Mouse (Mus musculus) embryonic facial prominence, embryonic 15.5 days (tissue): ENCODE measurements around the gene Zfp955b. TPM values are rescaled to one million over a fixed set of nuclear protein-coding genes. Genes with fewer than 3 reads are reported as not detected.
"Not testable (repeated sequence)": the region's sequence is repeated elsewhere in the genome, so short reads cannot be mapped to it uniquely, and the experiment has no call there.

Experiments
- ATAC-seq: fragments of 200-750 bp; cut with Nextera tagmentation; 2 replicates; pipeline ENCODE4 v1.8.0; 2017; ENCODE audit warnings: low read depth, moderate TSS enrichment; ENCODE audit not compliant: insufficient number of reproducible peaks, low FRiP score, low TSS enrichment
- H3K27ac ChIP-seq: fragments of 300-500 bp; sonication (generic); replicated peaks from 2 replicates; pipeline ENCODE4 v1.5.1; 2015; ENCODE audit warnings: mild to moderate bottlenecking, inconsistent platforms
- H3K27me3 ChIP-seq: fragments of 300-500 bp; sonication (generic); 2 replicates; pipeline ENCODE4 v1.6.1; 2015; ENCODE audit warnings: inconsistent platforms
- H3K36me3 ChIP-seq: fragments of 300-500 bp; sonication (generic); 2 replicates; pipeline ENCODE4 v1.6.1; 2015; ENCODE audit warnings: mild to moderate bottlenecking, inconsistent platforms
- H3K4me1 ChIP-seq: fragments of 300-500 bp; sonication (generic); 2 replicates; pipeline ENCODE4 v1.6.1; 2015; ENCODE audit warnings: inconsistent platforms
- H3K4me2 ChIP-seq: fragments of 300-500 bp; sonication (generic); replicated peaks from 2 replicates; pipeline ENCODE4 v1.6.1; 2015; ENCODE audit warnings: mild to moderate bottlenecking, inconsistent platforms
- H3K4me3 ChIP-seq: fragments of 300-500 bp; sonication (generic); replicated peaks from 2 replicates; pipeline ENCODE4 v1.5.1; 2015; ENCODE audit warnings: mild to moderate bottlenecking, inconsistent platforms
- H3K9ac ChIP-seq: fragments of 300-500 bp; sonication (generic); 2 replicates; pipeline ENCODE4 v1.6.1; 2015; ENCODE audit warnings: inconsistent platforms
- H3K9me3 ChIP-seq: fragments of 300-500 bp; sonication (generic); replicated peaks from 2 replicates; pipeline ENCODE4 v1.6.1; 2016; ENCODE audit warnings: inconsistent platforms
- WGBS: fragments of 180-500 bp; shearing (Covaris S2); methylation state at CpG from one replicate; pipeline ENCODE4 v1.1.7; 2015; 5-methylcytosine and 5-hydroxymethylcytosine counted together
- polyA plus RNA-seq: library from polyadenylated mRNA; unstranded; fragments of >200 nt; fragmentation: Nextera tagmentation; extraction: Ambion mirVana; gene quantifications from 2 replicates; pipeline ENCODE4 v1.2.1, GENCODE M21; 2015

The Zfp955b gene
- polyA plus RNA-seq, result 12.8 and 13.6 TPM in 2 replicates

DNA sequence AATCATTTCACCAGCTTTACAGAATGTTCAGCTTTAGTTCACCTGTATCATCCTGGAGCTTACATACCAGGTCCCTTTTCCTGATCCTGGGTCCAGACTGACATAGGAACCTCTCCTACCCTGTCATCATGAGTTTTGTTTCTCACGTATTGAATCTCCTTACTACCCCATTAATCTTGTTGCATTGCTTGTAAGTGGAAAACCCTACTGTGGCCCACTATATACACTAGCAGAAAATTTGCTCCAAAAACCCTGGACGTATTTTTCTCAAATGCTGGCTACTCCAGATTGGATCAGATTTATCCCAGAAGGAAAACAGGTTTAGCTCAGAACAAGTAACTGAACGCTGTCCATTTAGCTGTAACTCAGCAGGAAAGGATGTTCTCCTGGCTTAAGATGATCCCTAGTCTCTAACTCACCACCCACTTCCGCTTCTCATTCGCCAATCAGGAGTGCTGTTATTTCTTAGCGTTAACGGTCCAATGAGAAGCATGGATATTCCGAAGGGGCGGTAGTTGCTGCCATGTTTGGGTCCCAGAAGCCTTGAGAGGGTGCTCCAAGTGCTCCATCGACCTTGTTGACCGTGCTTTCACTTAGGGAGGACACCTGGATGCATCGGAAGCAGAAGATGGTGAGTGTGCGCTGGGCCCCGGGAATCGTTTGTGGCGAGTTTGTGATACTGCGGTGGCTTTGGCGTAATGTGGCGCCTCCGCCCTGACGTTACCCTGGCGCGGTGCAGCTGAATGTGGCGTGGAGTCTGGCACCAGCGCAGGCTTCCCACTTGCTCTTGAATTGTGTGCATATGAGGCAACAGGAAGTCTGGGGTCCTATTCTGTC lies at the start of gene Zfp955b:
Gene Zfp955b (plus strand): TSS at position 506 of the 837 bp plus-strand sequence.
- H3K4me3 ChIP-seq, H3K27me3 ChIP-seq, H3K9ac ChIP-seq, H3K36me3 ChIP-seq, H3K4me2 ChIP-seq, H3K4me1 ChIP-seq, H3K9me3 ChIP-seq, H3K27ac ChIP-seq: not testable (repeated sequence)
- WGBS, result no CpG with 5 or more reads among the region's 25 CpGs
- ATAC-seq, result peak; percentile 97

DNA sequence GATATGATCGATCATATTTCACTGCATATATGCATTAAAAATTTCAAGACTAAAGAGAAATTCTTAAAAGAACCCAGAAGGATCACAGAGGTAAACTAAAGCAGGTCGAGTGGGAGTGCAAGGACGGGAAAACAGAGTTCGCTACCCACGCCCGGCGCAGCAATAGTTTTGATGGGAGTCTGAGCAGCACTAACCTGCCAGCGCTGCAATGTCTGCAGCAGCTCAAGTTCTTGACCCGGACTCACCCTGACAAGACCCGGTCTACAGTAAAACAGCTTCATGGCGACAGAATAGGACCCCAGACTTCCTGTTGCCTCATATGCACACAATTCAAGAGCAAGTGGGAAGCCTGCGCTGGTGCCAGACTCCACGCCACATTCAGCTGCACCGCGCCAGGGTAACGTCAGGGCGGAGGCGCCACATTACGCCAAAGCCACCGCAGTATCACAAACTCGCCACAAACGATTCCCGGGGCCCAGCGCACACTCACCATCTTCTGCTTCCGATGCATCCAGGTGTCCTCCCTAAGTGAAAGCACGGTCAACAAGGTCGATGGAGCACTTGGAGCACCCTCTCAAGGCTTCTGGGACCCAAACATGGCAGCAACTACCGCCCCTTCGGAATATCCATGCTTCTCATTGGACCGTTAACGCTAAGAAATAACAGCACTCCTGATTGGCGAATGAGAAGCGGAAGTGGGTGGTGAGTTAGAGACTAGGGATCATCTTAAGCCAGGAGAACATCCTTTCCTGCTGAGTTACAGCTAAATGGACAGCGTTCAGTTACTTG lies 34.6 kb upstream of the Zfp955b start, which contains the start of gene Zfp955a:
Gene Zfp955a (minus strand): TSS at position 616 of the 789 bp plus-strand sequence.
- 0 out of 2 replicates have a peak within 1 kb of the TSS, but pooled peaks have one; percentile 10 for H3K4me3 ChIP-seq
- not testable (repeated sequence) for H3K9me3 ChIP-seq, H3K27ac ChIP-seq, H3K27me3 ChIP-seq, H3K9ac ChIP-seq, H3K4me2 ChIP-seq, H3K4me1 ChIP-seq, H3K36me3 ChIP-seq
- WGBS, result 43% methylated on average over 1 of the region's 34 CpGs
- ATAC-seq, result peak; percentile 97

DNA sequence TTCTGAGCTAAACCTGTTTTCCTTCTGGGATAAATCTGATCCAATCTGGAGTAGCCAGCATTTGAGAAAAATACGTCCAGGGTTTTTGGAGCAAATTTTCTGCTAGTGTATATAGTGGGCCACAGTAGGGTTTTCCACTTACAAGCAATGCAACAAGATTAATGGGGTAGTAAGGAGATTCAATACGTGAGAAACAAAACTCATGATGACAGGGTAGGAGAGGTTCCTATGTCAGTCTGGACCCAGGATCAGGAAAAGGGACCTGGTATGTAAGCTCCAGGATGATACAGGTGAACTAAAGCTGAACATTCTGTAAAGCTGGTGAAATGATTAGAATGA lies 34.1 kb upstream of the Zfp955b start:
- H3K9ac ChIP-seq, H3K27ac ChIP-seq, H3K4me3 ChIP-seq, H3K4me1 ChIP-seq, H3K9me3 ChIP-seq, H3K27me3 ChIP-seq, H3K4me2 ChIP-seq, H3K36me3 ChIP-seq: not testable (repeated sequence)
- ATAC-seq, result 0 out of 2 replicates have a peak, but pooled peaks have one; percentile 4
- no CpG with 5 or more reads among the region's 2 CpGs for WGBS

DNA sequence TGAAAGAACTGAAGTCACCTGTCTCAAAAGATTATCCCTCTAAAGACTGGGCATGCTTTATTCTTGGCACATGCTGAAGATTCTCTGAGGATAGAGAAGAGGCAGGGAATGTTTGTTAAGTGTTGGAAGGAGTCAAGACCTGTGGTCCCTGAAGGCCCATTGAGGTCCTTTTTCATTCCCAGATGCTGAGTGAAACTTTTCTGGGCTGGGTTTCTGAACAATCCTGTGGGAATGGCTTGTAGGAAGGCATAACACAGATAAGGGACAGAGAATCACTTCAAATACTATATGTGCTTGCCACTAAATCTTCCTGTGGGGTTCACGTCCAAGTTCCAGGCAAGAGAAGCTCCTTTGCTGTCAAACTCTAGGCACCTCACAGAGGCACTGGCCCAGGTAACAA lies 25.0 kb upstream of the Zfp955b start, which contains the start of gene Olfr63:
Gene Olfr63 (plus strand): TSS at position 301 of the 400 bp plus-strand sequence.
- Histone ChIP-seq H3K27me3 (no peaks in the 10 kb centered on the region), H3K4me1 (no peaks in the 10 kb centered on the region), H3K9me3 (no peaks in the 10 kb centered on the region), H3K27ac (no peak within 1 kb of the TSS), H3K36me3 (no peaks in the 10 kb centered on the region), H3K9ac (no peak within 1 kb of the TSS), H3K4me2 (no peak within 1 kb of the TSS), H3K4me3 (no peak within 1 kb of the TSS)
- 60% methylated on average over 1 of the region's 1 CpGs for WGBS
- no peak for ATAC-seq

DNA sequence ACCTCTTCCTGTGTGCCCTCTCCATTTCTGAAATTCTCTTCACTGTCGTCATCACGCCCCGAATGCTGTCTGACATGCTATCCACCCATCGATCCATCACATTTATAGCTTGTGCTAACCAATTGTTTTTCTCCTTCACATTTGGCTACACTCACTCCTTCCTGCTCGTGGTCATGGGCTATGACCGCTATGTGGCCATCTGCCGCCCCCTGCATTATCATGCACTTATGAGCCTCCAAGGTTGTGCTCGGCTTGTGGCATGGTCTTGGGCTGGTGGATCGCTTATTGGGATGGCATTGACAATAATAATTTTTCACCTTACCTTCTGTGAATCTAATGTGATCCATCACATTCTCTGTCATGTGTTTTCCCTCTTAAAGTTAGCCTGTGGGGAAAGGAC lies 20.4 kb upstream of the Zfp955b start:
- Histone ChIP-seq H3K9me3 (no peaks in the 10 kb centered on the region), H3K9ac (no peak overlapping the region), H3K27me3 (no peaks in the 10 kb centered on the region), H3K36me3 (no peaks in the 10 kb centered on the region), H3K4me2 (no peak overlapping the region), H3K4me3 (no peak overlapping the region), H3K4me1 (no peaks in the 10 kb centered on the region), H3K27ac (no peak overlapping the region)
- WGBS, result 86% methylated on average over 9 of the region's 9 CpGs
- ATAC-seq, result no peak

DNA sequence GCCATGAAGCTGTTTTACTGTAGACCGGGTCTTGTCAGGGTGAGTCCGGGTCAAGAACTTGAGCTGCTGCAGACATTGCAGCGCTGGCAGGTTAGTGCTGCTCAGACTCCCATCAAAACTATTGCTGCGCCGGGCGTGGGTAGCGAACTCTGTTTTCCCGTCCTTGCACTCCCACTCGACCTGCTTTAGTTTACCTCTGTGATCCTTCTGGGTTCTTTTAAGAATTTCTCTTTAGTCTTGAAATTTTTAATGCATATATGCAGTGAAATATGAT lies 469 bp downstream of the Zfp955b start:
- H3K27ac ChIP-seq, H3K27me3 ChIP-seq, H3K9me3 ChIP-seq, H3K4me3 ChIP-seq, H3K4me1 ChIP-seq, H3K9ac ChIP-seq, H3K4me2 ChIP-seq, H3K36me3 ChIP-seq: not testable (repeated sequence)
- no CpG with 5 or more reads among the region's 9 CpGs for WGBS
- 0 out of 2 replicates have a peak, but pooled peaks have one; percentile 51 for ATAC-seq

DNA sequence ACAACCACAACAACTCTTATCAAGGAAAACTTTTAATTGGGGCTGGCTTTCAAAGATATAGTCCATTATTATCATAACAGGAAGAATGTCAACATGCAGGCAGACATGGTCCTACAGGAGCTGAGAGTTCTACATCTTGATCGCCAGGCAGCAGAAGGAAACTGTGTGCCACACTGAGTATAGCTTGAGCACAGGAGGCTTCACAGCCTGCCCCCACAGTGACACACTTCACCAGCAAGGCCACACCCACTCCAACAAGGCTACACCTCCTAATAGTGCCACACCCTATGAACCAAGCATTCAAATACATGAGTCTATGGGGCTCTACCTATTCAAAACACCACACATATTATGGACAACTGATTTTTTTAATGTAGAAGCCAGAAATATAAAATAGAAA lies 63.6 kb downstream of the Zfp955b start:
- Histone ChIP-seq H3K36me3 (no peaks in the 10 kb centered on the region), H3K9ac (no peak overlapping the region), H3K27me3 (no peaks in the 10 kb centered on the region), H3K27ac (no peak overlapping the region), H3K4me1 (peaks cover 4% of the 10 kb centered on the region; the same call in 1 of the 2 replicates), H3K4me3 (no peak overlapping the region), H3K9me3 (peaks cover 18% of the 10 kb centered on the region), H3K4me2 (no peak overlapping the region)
- WGBS, result 88% methylated on average over 1 of the region's 1 CpGs
- ATAC-seq, result no peak

Other genes with a start within 250 kb of the Zfp955b start
- not detected in 2 replicates for gene 4921501E09Rik, start 221.5 kb upstream of the Zfp955b start, polyA plus RNA-seq
- gene Zfp563, start 200.2 kb upstream of the Zfp955b start, polyA plus RNA-seq, result 9.4 TPM in 2 replicates
- gene Morc2b, start 149.9 kb upstream of the Zfp955b start, polyA plus RNA-seq, result 0.11 TPM in 1 of 2 replicates, not detected in the other
- gene Olfr55, start 121.1 kb upstream of the Zfp955b start, polyA plus RNA-seq, result 0.05 and 0.12 TPM in 2 replicates
- gene Olfr239, start 98.2 kb upstream of the Zfp955b start, polyA plus RNA-seq, result 0.05 TPM in 1 of 2 replicates, not detected in the other
- gene Olfr1564, start 67.9 kb upstream of the Zfp955b start, polyA plus RNA-seq, result not detected in 2 replicates
- 16.1 and 16.4 TPM in 2 replicates for gene Zfp955a, start 34.4 kb upstream of the Zfp955b start, polyA plus RNA-seq
- gene Olfr63, start 24.9 kb upstream of the Zfp955b start, polyA plus RNA-seq, result 0.03 and 0.12 TPM in 2 replicates
- gene Zfp81, start 69.3 kb downstream of the Zfp955b start, polyA plus RNA-seq, result 7.7 and 9.5 TPM in 2 replicates
- gene Zfp101, start 105.1 kb downstream of the Zfp955b start, polyA plus RNA-seq, result 13.7 and 15.8 TPM in 2 replicates
- gene Actl9, start 143.4 kb downstream of the Zfp955b start, polyA plus RNA-seq, result not detected in 2 replicates
- gene Adamts10, start 234.7 kb downstream of the Zfp955b start, polyA plus RNA-seq, result 87.3 and 106 TPM in 2 replicates